Mouse (Mus musculus): Measurements from ENCODE around the gene Cbfa2t2.

DNA sequence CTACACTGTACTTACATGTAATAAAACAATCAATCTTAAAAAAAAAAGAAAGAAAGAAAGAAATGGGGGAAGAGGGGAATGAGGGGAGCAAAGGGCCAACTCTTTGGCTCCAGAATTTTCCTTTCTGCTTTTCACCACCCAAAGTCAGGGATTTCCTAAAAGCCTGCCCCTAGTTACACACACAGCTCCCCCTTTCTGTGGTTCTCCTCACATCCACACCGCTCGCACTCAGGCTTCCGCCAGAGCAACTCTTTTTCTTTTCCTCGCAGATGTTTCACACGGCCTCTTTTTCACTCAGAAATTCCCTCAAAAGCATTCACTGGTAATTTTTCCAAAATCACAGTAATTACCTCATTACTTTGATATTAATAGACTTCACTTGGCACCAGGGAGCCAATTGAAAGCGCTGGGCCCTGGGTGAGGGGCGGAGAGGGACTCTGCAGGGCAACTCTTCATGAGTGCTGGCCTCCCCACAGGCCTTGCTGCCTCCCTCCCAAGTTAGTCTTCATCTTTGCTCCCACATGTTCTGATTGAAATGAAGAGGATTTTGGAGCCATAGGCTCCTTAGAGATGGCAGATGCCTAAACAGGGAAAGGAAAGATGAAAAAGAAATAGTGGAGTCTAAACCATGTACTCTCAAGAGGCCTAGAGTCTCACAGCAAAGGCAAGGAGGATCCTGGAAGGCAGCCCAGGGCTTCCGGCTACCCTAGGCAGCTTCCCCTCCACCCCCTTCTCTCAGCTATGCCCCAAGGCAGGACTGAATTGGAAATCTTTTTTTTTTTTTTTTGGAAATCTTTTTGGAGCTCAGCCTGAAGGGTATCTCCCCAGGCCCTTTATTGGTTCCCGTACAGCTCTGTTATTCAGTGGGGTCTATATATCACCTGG lies 16.4 kb upstream of the Cbfa2t2 start:
- no peak for TF ChIP-seq POLR2A (IDR thresholded peaks at IDR 0.05; ENCODE audit: low read depth, low read length)
- no peak for TF ChIP-seq CTCF (IDR thresholded peaks at IDR 0.05; ENCODE audit: extremely low read depth, insufficient read length, insufficient replicate concordance, low read depth, low read length)
